Mouse (Mus musculus): ENCODE results near the gene Sik1.

Sik1 gene

DNA sequence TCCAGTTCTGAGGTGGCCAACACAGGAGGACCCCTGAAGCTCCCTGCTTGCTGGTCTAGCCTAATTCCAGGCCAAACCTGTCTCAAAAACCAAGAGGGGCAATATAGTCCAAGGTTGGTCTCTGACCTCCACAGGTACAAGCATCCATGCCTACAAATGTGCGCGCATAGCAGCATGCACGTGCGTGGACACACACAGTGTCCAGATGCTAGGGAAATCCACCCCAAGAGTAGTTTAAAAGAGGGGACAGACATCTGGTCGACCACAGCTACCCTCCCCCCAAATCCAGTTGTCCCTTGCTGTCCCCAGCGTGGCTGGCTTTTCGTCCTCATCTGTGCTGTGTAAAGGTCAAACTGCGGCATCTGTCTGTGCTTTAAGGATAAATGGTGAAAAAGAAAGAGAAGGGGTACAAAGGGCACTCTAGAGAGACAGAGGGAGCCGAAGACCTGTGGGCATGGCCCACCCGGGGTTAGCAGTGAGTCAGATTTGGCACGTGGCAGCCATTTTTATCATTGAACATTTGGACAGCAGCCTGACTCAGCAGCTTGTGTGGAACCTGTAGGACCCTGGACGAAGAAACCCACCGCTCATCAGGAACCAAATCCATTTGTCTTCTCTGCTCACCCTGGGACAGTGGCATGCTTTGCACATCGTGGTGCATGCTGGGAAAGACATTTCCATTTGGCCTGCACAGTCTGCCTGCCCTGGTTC, 23.6 kb downstream of the Sik1 start:
- no peak for DNase-seq (ENCODE audit: low spot score)

DNA sequence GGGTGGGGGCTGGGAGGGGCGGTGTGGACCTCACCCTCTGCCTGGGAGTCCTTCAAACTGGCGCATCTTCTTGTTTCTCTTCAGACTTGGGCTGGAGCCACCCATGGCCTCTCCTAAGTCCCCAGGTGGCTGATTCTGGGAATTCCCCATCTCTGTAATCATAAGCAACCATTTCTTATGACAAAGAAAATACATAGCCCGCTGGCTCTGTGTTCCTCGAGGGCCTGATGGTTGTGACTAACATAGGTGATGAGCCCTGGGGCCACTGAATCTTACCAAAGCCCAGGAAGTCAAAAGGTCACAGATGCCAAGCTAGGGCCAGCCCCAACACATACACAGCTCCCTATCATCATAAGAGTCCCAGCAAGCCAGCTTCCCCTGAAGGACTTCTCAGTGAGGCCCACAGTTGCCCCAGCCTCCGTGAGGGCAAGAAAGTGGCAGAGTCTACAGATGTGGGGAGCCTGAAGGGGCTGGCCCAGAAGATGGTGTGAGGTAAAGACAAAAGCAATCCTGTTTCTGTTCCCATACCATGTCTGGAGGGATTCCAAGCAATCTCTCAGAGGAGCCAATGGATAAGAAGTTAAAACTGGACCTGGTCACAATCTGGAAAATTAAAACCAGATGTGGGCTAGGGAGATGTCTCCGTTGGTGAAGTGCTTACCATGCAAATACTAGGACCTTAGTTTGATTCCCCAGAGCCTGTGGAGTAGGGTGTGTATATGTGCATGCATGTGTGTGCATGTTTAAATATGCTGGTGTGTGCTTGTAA, 24.3 kb downstream of the Sik1 start:
- peak; percentile 42 for DNase-seq (ENCODE audit: low spot score)

DNA sequence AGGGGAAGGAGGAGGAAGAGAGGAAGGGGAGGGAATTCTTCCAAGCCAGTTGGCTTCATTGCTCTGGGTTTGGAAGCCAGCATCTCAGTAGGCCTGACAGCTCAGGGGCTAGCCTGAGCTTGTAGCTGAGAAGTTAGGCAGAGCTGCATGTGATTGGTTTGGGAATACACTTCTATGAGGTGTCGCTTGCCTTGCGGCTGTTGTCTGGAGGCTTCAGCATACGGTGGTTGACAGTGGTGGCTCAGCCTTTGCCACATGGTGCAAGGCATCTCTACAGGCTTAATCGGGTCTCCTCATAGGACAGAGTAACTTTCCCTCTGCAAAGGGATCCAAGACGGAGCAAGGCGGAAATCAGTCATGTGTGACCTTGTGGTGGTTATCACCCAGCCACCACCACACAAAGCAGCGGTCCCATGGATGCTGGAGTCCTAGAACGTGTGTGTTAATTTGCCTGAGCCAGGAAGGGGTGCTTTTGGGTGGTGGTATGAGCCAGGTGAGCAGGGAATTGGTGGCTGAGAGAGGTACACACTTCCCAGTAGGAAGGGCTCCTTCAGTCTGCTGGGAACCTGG, 25.0 kb downstream of the Sik1 start:
- DNase-seq (ENCODE audit: low spot score) = no peak

DNA sequence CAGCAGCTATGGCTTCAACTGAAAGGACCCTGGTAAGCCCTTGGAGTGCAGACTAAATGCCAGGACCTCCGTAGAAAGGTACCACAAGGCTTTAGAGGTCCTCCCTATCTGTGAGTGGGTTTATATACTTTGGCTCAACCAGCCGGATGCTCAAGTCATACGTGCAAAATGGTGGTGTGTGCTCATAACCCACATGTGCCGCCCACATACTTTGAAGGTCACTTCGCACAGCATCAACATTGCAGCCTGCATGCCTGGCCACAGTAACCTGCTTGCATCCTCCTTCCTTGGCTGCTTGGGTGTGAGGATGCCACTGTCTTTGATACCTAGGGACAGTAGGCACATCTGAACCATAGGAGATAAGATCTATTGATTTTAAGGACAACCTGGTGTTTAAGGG, 26.7 kb downstream of the Sik1 start:
- no peak for DNase-seq (ENCODE audit: low spot score)

DNA sequence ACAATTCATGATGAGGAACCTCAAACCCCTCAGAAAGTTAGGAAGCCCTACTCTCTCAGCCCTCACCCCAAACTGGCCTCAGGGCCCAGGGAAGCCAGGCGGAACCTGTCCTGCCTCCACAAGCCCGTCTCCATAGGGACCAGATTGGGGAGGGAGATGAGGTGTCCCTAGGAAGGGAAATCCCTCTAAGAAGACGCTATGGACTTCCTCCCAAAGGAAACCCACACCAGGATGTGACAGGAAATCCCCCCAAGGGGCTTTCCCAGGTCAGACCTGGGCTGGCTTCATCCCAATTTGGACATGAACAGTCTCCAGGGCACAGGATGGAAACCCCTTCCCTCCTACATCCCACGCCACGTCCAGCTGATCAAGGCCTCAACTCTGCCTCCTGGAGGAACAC, 27.5 kb downstream of the Sik1 start:
- DNase-seq (ENCODE audit: low spot score) = no peak

DNA sequence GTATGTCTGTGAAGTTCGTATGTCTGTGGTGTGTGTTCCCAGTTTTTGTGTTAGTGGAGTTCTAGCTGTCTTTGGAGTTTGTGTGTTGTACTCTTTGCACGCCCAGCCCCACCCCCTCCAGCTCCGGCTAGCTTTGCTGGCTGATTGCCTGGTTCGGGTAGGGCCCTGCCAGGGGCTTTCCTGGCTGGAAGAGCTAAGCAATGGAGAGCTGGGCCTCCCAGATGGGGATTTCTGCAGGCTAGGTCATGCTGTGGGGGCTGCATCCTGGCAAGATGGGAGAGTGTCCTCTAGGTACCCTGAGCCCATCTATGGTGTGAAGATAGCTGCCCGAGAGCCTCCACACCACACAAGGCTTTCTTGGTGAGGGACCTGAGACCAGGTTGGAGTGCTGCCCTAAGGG, 28.4 kb downstream of the Sik1 start:
- no peak for DNase-seq (ENCODE audit: low spot score)

DNA sequence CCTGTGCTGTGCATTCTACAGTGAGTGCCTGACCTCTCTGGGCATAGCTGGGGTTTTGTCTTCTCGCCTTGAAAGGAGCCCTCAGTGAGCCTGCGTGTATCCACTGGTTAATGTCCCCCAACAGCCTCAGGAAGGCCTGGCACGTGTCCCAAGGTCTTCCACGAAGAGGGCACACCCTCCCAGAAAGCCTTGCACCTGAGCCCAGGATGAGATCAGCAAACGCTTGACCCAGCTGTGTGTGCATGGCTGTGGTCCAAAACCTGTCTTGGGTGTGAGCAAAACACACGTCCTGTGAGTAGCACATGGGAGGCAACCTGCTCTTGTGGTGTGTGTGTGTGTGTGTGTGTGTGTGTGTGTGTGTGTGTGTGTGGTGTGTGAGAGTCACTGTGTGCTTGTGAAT, 28.9 kb downstream of the Sik1 start:
- DNase-seq (ENCODE audit: low spot score) = no peak

DNA sequence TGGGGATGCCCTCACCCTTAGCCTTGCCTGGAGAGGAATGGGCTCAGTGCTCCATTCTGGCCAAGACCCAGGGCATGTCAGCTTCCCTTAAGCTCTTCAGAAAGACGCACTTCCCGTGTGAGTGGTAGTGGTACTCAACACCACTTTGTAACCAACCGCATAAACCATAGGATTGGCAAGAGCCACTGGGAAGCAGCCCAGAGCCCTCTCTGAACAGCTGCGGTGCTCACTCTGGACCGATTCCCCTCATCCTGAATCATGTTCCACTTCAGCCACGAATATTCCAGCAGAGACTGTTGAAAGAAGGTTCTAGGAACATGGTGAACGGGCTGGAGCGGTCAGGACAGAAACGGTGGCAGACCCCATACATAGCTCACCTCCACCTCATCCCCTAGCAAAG, 29.9 kb downstream of the Sik1 start:
- no peak for DNase-seq (ENCODE audit: low spot score)

DNA sequence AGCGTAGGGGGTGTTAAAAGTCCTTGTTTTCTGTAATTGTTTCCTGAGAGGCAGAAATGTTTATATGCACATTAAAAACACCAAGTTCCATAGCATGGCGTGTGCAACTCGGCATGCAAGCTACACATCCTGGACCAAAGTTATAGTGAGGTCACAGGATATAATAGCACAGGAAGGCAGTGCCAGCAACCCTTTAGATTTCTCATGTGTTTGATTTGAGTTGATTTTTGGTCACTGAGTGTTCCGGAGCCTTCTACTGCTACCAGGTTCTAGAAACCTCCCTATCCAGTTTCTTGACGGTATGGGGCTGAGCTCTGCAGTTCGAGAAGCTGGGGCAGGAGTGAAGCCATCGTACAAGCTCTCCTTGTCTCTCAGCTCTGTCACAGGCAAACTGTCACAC, 30.8 kb downstream of the Sik1 start:
- no peak for DNase-seq (ENCODE audit: low spot score)

DNA sequence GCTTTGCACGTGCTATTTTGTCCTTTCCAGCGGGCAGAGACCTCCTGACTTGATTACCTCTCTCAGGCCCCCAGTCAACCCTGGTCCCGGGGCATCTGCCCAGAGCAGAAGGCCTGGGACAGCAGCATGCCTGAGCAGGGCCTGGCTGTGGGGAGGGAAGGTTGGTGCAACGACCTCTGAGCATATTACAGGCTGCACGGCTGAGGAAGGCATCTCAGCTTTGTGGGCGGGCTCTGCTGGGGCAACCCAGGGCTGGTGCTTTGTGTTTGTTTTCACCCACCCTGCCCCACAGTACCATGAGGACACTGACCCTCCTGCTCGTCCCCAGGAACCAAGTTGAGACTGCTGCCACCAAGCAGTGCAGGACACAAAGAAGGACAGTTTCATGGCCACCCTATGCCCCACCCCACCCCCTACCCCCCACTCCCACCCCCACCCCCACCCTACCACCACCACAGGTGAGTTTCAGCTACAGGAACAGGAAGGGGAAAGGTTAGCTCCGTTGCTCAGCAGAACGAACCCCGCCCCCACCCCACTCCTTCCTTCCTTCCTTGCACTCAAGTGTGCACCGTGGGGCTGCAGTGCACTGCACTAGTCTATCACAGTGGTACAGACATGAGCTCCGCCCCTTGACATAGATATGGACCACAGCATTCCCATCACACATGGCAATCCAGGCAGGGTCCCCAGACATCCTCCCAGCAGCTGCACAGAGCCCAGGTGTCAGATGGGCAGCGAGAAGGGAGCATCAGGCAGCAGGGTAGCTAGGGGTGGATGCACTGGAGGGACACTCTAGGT, 34.3 kb downstream of the Sik1 start:
- DNase-seq (ENCODE audit: low spot score) = no peak

DNA sequence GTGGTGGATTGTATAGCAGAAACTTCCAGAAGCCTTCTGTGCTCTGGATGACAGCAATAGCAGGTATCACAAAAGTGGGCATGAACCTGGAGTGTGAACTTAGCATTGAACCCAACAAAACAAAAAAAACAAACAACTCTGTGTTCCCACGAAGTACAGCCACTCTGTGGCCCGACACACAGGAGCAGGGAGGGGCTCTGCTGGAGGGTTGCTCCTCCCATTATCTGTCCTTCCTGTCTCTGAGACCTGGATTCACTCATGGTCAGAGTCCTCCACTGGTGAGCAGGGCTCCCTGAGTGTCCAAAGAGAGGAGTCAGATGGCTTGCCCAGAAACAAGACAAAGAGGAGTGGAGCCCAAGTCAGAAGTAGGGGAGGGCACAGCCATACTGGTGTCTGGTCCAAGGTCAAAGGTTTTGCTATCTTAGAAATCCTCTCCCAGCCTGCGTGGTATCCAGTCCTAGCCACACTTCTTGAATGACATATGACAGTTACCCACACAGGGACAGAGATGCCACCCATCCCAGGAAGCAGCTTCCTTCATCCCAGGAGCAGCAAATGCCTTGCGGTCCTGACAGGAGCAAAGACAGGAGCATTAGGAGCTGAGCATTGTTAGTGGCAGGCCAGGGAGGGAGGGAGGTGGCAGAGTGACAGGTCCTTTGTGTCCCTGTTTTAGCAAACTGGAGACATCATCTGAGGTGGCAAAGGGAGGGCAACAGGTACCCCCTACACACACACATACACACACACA, 35.3 kb downstream of the Sik1 start:
- DNase-seq (ENCODE audit: low spot score) = no peak

DNA sequence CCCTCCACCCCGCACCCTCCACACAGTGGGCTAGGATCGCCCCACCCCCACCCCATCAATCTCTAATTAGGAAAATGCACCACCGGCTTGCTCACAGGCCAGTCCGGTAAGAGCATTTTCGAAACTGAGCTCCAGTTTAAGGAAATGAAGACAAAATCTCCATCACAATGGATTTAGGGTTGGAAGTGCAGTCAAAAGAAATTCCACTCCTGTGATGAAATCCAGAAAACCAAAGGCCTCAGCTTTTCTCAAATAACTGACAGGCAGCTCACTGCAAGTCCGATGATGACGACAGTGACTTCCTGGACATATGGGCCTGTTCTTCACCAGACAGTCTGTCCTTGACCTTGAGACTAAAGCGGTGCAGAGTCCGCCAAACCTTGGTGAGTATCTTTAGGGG, 36.2 kb downstream of the Sik1 start:
- DNase-seq (ENCODE audit: low spot score) = no peak

DNA sequence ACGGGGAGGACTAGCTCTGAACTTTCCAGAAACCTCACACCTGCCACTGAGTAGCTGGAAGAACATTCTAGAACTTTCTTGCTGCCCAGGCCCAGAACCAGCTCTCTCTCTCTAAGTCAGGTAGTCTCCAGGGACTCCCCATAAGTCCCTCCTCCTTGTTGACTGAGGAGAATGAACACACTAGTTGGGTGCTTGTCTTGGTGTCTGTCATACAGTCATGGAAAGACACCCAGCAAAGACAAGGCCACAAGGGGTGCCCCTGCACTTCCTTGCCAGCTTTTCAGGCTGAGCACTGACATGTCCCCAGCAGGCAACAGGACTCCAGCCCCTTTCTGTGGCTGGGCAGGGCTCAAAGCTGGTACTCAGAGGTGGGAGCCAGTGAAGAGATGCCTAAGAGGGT, 37.8 kb downstream of the Sik1 start:
- no peak for DNase-seq (ENCODE audit: low spot score)

DNA sequence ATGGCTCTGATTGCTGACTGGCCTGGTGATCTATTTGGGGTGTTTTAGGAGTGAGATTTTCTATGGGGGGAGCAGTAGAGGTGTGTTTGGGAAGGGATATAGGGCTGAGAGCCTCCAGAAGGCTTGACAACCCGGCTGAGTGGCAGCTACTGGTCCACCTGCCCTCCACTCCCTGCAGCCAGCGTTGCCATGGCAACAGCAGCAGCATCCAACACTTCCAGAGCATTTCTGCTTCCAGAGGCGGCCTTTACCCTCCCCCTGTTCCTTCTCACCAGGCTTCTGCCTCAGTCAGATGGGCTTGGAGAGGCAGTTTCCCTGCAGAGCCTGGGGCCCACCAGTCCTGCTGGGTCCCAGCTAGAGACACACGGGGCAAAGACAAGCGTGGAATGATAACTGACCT, 38.4 kb downstream of the Sik1 start:
- peak; percentile 55 for DNase-seq (ENCODE audit: low spot score)

DNA sequence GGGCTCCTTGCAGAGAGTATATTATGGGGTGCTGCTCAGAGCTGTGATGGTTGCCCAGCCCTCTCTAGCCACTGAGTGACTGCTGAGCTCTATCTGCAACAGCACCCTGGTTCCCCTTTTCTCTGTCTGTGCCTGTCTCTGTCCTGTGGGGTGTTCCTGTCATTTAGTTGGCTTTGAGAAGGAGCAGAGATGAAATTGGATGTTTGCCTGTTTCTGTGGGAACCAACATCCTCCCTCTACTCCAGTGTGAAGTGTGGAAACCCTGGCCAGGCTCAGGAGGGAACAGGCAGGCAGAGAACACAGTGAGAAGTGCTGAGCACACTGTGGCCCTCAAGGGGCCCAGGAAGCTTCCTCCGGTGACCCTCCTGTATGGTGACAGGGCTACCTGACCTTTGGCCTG, 40.8 kb downstream of the Sik1 start:
- no peak for DNase-seq (ENCODE audit: low spot score)

DNA sequence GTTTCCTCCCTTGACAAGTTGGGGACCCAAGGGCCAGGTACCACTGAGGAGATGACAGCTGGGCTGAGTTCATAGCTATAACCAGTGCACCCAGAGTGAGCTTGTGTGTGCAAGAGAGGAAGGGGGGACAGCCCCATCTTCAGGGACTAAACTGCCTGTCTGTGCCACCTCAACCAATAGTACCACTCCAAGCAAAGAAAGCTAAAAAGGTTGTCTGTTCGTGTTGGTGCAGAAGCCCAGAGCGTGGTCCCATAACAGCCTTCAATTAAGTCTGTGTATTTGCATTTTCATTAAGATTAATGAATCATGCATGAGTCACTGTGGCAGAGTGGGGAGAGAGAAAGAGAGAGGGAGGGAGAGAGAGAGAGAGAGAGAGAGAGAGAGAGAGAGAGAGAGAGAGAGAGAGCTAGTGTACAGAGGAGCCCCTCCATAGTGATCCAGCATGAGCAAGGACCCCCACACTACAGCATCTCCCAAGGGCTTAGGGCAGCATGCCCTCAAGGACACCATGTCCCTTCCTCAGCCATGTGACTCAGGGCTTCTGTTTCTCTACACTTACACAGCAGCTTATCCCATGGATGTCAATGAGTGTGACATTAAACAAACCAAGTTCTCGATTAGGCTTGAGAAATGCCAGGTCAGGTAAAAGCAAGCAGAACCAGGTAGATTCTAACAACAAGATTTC, 41.5 kb downstream of the Sik1 start:
- DNase-seq (ENCODE audit: low spot score) = no peak

DNA sequence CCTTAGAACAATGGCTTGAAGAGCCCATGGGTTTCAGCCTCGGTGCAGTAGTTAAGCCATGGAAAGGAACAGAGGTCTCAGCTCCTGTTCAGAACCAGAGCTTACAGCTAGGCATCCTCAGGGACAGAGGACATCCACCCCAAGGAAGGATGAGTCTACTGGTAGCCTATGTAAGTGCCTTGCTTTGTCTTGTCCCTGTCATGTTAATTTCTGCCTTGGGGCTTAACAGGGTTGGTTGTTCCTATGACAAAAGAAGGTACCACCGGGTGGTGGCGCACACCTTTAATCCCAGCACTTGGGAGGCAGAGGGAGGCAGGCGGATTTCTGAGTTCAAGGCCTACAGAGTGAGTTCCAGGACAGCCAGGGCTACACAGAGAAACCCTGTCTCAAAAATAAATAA, 44.3 kb downstream of the Sik1 start:
- DNase-seq (ENCODE audit: low spot score) = no peak

DNA sequence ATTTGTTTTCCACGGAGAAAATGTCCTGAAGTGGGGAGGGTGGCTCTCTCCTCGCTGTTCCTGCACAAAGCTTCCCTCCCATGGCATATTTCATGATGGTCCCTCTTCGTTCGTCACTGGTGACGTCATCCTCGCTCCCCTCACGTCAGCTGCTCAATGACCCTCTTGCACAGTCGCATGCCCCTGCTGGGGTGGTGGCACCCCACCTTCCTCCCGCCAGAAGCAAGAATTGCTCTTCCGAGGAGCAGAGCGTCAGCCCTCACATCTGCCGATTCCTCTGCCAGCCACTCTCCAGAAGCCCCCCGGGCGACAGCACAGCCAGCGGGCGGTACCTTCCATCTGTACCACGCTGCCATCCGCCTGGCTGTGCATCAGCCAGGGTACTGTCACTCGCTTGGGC, 45.7 kb downstream of the Sik1 start:
- DNase-seq (ENCODE audit: low spot score) = no peak

DNA sequence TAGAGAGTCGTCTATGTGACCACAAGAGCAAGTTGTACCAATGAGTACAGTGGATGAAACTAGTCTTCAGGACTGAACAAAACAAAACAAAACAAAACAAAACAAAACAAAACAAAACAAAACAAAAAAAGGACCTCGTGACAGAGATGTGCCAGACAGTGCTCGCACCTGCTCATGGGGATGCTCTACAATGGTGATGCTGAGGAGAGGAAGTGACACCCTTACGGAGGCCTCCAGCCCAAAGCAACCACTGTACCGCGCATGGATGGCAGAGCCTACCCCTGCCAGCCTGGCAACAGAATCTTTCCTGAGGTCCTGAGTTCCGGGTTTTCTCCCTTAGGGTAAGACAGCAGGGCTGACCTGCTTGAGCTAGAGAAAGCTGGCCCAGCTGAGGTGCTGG, 46.5 kb downstream of the Sik1 start:
- no peak for DNase-seq (ENCODE audit: low spot score)

DNA sequence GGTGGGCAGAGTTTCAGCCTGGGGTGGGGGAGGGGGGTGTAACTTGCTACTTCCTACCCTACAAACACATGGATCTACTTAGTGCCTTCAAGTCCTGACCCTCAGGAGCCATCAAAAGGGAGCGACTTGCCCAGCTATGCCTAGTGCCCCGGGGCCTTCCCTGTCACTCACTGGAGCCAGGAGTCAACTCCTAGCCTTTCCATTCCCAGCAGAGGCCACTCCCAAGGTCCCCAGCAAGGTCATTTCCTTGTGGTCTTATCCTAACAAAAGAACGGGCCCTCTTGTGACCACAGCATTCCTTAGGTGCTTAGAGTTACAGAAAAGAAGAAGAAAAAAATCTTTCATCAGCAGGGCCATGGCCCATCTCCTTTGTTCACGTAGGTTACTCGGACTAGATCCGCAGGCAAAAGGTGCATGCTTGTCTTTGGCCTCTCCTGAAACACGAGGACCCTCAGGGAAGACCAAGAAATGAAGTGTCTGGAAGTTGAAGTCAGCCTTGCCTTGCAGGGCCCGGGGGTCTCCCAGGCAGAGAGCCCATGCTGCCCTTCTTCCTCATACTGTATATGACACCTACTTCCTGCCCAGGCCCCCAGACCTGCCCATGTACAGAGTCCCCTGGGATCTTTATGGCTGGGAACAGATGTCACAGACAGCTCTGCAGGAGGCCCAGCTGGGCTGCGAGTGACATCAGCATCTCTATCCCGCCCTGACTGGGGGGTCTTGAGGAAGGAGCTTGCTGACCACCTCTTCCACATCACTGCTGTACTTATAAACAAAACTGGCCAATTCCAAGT, 47.3 kb downstream of the Sik1 start:
- peak; percentile 76 for DNase-seq (ENCODE audit: low spot score)

DNA sequence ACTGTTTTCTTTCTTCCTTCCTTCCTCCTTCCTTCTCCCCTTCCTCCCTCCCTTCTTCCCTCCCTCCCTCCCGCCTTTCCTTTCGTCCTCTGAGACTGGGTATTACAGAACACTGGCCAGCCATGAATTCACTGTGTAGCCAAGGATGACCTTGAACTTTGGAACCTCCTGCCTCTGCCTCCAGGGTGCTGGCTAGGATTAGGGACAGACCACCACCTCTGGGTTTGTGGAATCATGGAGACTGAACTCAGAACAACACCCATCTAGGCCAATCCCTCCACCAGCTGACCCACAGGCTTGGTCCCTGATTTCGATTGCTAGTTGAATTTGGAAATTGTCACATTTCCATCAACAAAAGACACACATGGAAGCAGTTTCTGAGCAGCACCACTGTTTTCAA, 49.1 kb downstream of the Sik1 start:
- DNase-seq (ENCODE audit: low spot score) = no peak

Measured in embryo, embryonic 10.5 days (tissue).